Mouse (Mus musculus): Measurements from ENCODE around the gene Sema3b. TPM values are rescaled to one million over a fixed set of nuclear protein-coding genes. Genes with fewer than 3 reads are reported as not detected.
"Not testable (repeated sequence)": the region's sequence is repeated elsewhere in the genome, so short reads cannot be mapped to it uniquely, and the experiment has no call there.

Gene Sema3b
- polyA plus RNA-seq, 1 experiment from 2014 or later, result 14.9 TPM

DNA sequence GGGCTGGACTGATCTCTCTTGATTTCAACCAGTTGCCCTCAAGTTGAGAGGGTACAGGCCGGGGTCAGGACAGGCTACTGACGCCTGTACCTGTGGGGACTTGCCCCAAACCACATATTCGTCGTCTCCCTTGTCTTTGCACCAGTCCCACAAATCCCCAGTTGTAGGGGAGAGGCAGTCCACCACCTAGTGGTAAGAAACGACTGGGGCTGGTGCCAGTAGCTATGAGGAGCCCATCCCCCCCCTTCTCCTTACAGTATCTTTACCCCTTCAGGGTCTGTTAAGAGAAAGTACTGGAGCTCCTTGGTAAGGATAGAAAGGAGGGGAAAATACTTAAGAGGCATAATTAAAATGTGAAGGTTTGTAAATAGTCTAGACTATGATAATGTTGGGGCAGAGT, 43.5 kb downstream of the Sema3b start:
- H3K4me2 ChIP-seq (ENCODE audit: low read depth, low read length), result peak overlapping the region; percentile 90; the same call in 1 of the 2 replicates
- H3K4me3 ChIP-seq (replicated peaks; ENCODE audit: low read length); H3K9me3 ChIP-seq (replicated peaks; ENCODE audit: control insufficient read depth, low read length); H3K27me3 ChIP-seq (ENCODE audit: control insufficient read depth, insufficient read depth, low read length); ATAC-seq (ENCODE audit: insufficient read depth, low FRiP score): not testable (repeated sequence)
- H3K4me1 ChIP-seq (ENCODE audit: control insufficient read depth, insufficient read depth, low read length), result peaks cover 41% of the 10 kb centered on the region
- peak overlapping the region; percentile 89; the same call in 1 of the 2 replicates for H3K27ac ChIP-seq (ENCODE audit: low read length)
- 47% methylated on average over 5 of the region's 5 CpGs for WGBS
- 0 out of 2 replicates have a peak overlapping the region, but pooled peaks have one; percentile 4 for H3K9ac ChIP-seq (ENCODE audit: low read length)
- H3K36me3 ChIP-seq (ENCODE audit: control insufficient read depth, insufficient read depth, low read length), result peaks cover 19% of the 10 kb centered on the region

GRCm38 (mm10) chr9:107563029-107563581, 45.9 kb downstream of the Sema3b start, which contains the start of gene Tusc2:
Gene Tusc2 (plus strand): TSS chr9:107563255.
- Histone ChIP-seq H3K4me1 (ENCODE audit: control insufficient read depth, insufficient read depth, low read length) (peaks cover 28% of the 10 kb centered on the region), H3K4me2 (ENCODE audit: low read depth, low read length) (peak within 1 kb of the TSS; percentile 85), H3K27me3 (ENCODE audit: control insufficient read depth, insufficient read depth, low read length) (no peaks in the 10 kb centered on the region), H3K36me3 (ENCODE audit: control insufficient read depth, insufficient read depth, low read length) (peaks cover 39% of the 10 kb centered on the region), H3K9me3 (replicated peaks; ENCODE audit: control insufficient read depth, low read length) (no peaks in the 10 kb centered on the region), H3K9ac (ENCODE audit: low read length) (peak within 1 kb of the TSS; percentile 89), H3K4me3 (replicated peaks; ENCODE audit: low read length) (peak within 1 kb of the TSS; percentile 95), H3K27ac (ENCODE audit: low read length) (peak within 1 kb of the TSS; percentile 58)
- WGBS, result 0% methylated on average over 46 of the region's 46 CpGs
- ATAC-seq (ENCODE audit: insufficient read depth, low FRiP score), result peak; percentile 94

DNA sequence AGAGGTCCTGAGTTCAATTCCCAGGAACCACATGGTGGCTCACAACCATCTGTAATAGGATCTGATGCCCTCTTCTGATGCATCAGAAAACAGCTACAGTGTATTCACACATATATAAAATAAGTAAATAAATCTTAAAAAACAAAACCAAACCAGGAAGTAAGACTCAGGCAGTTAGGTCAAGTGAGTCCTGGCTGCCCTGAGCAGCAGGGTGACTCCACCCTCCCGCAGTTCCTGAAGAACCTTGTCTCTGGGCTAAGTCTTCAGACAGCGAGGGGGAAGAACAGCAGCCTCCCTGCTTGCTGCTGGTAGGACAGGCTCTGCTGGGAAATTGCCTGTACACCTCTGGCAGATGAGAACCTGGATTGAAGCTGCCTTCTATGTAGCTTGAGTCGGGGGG, 52.7 kb downstream of the Sema3b start:
- H3K9ac ChIP-seq (ENCODE audit: low read length), result peak overlapping the region; percentile 93
- WGBS, result 56% methylated on average over 3 of the region's 3 CpGs
- H3K36me3 ChIP-seq (ENCODE audit: control insufficient read depth, insufficient read depth, low read length), result peaks cover 35% of the 10 kb centered on the region
- peak overlapping the region; percentile 73 for H3K4me3 ChIP-seq (replicated peaks; ENCODE audit: low read length)
- peak overlapping the region; percentile 95 for H3K27ac ChIP-seq (ENCODE audit: low read length)
- ATAC-seq (ENCODE audit: insufficient read depth, low FRiP score), result no peak
- no peaks in the 10 kb centered on the region for H3K27me3 ChIP-seq (ENCODE audit: control insufficient read depth, insufficient read depth, low read length)
- peak overlapping the region; percentile 96 for H3K4me2 ChIP-seq (ENCODE audit: low read depth, low read length)
- H3K9me3 ChIP-seq (replicated peaks; ENCODE audit: control insufficient read depth, low read length), result no peaks in the 10 kb centered on the region
- peaks cover 38% of the 10 kb centered on the region for H3K4me1 ChIP-seq (ENCODE audit: control insufficient read depth, insufficient read depth, low read length)

DNA sequence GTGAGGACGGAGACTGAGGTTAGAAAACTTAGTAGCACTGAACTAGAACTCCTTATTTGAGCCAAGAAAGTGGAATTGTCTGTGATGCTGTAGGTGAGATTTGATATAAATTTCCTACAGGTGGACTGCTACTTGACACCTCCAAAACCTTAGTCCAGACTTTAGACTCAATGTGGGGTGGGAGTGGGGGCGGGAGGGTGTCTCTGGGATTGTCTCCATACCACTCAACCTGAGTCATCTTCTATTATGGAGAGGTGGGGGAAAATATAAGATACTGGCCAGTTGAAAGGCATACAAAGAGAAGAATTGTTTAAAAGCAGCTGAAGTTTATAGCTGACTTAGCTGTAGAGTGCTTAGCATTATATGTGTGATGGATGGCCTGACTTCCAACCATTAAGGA, 53.3 kb downstream of the Sema3b start:
- H3K27me3 ChIP-seq (ENCODE audit: control insufficient read depth, insufficient read depth, low read length), result no peaks in the 10 kb centered on the region
- peaks cover 28% of the 10 kb centered on the region for H3K36me3 ChIP-seq (ENCODE audit: control insufficient read depth, insufficient read depth, low read length)
- WGBS, result 46% methylated on average over 2 of the region's 2 CpGs
- no peaks in the 10 kb centered on the region for H3K9me3 ChIP-seq (replicated peaks; ENCODE audit: control insufficient read depth, low read length)
- no peak for ATAC-seq (ENCODE audit: insufficient read depth, low FRiP score)
- peak overlapping the region; percentile 93 for H3K9ac ChIP-seq (ENCODE audit: low read length)
- H3K4me1 ChIP-seq (ENCODE audit: control insufficient read depth, insufficient read depth, low read length), result peaks cover 44% of the 10 kb centered on the region
- H3K4me2 ChIP-seq (ENCODE audit: low read depth, low read length), result peak overlapping the region; percentile 96
- peak overlapping the region; percentile 95 for H3K27ac ChIP-seq (ENCODE audit: low read length)
- H3K4me3 ChIP-seq (replicated peaks; ENCODE audit: low read length), result peak overlapping the region; percentile 73

DNA sequence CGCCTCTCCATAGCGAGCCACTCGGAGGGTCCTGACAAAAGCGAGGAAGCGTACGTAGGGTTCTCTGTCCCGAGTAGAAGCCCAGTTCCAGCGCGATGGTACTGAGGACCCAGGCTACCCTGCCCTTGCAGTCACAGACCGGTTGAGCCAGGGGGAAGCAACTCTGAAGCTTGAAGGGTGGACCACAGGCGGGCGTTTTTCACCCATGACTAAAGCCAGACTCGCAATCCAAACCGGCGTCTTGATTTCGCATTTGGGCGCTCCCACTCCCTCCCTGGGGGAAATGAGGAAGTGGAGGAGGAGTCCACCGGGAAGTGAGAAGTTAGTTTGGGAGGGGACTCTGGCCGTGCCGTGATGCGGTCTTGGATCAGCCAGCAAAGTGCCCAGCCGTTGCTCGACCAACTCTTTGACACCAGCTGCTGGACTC, 54.0 kb downstream of the Sema3b start:
- H3K4me2 ChIP-seq (ENCODE audit: low read depth, low read length), result peak overlapping the region; percentile 96
- ATAC-seq (ENCODE audit: insufficient read depth, low FRiP score), result peak; percentile 9; the same call in 1 of the 2 replicates
- H3K9ac ChIP-seq (ENCODE audit: low read length), result peak overlapping the region; percentile 93
- H3K4me3 ChIP-seq (replicated peaks; ENCODE audit: low read length), result peak overlapping the region; percentile 73
- no peaks in the 10 kb centered on the region for H3K9me3 ChIP-seq (replicated peaks; ENCODE audit: control insufficient read depth, low read length)
- no peaks in the 10 kb centered on the region for H3K27me3 ChIP-seq (ENCODE audit: control insufficient read depth, insufficient read depth, low read length)
- peak overlapping the region; percentile 95 for H3K27ac ChIP-seq (ENCODE audit: low read length)
- peaks cover 45% of the 10 kb centered on the region for H3K4me1 ChIP-seq (ENCODE audit: control insufficient read depth, insufficient read depth, low read length)
- peaks cover 25% of the 10 kb centered on the region for H3K36me3 ChIP-seq (ENCODE audit: control insufficient read depth, insufficient read depth, low read length)
- under 1% methylated on average over 23 of the region's 23 CpGs for WGBS

DNA sequence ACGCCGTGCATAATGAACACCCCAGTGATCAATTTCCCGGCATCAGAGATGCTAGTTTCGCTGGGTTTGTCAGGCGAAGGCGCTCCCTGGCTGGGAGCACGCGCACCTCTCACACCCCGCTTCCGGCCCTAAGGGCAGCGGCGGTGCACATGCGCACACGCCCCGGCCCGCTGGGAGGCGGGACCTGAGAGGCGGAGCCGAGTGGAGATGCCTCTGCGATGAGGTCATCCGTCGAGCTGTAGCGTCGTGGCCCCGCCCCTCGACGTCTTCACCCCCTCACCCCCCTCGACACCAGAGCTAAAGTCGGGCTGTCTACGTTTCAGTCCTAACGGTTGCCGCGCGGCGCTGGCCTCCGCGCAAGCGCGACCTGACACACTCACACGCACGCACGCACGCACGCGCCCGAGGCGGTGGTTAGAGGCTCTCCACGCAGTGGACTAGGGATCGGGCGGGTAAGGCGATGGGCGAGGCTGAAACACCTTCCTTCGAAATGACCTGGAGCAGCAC, 54.7 kb downstream of the Sema3b start:
- peaks cover 45% of the 10 kb centered on the region for H3K4me1 ChIP-seq (ENCODE audit: control insufficient read depth, insufficient read depth, low read length)
- peak; percentile 91 for ATAC-seq (ENCODE audit: insufficient read depth, low FRiP score)
- under 1% methylated on average over 53 of the region's 53 CpGs for WGBS

GRCm38 (mm10) chr9:107553541-107554318, 55.3 kb downstream of the Sema3b start:
- Histone ChIP-seq H3K27ac (ENCODE audit: low read length) (peak overlapping the region; percentile 83), H3K9ac (ENCODE audit: low read length) (peak overlapping the region; percentile 77), H3K36me3 (ENCODE audit: control insufficient read depth, insufficient read depth, low read length) (peaks cover 12% of the 10 kb centered on the region), H3K4me1 (ENCODE audit: control insufficient read depth, insufficient read depth, low read length) (peaks cover 45% of the 10 kb centered on the region), H3K27me3 (ENCODE audit: control insufficient read depth, insufficient read depth, low read length) (no peaks in the 10 kb centered on the region), H3K4me2 (ENCODE audit: low read depth, low read length) (peak overlapping the region; percentile 96), H3K9me3 (replicated peaks; ENCODE audit: control insufficient read depth, low read length) (no peaks in the 10 kb centered on the region), H3K4me3 (replicated peaks; ENCODE audit: low read length) (peak overlapping the region; percentile 73)
- ATAC-seq (ENCODE audit: insufficient read depth, low FRiP score), result peak; percentile 27; the same call in 1 of the 2 replicates
- WGBS, result 5% methylated on average over 37 of the region's 37 CpGs

More for the DNA sequence above, 54.7 kb downstream of the Sema3b start:
- Histone ChIP-seq H3K4me3 (replicated peaks; ENCODE audit: low read length) (peak overlapping the region; percentile 73), H3K27me3 (ENCODE audit: control insufficient read depth, insufficient read depth, low read length) (no peaks in the 10 kb centered on the region), H3K9ac (ENCODE audit: low read length) (peak overlapping the region; percentile 93), H3K36me3 (ENCODE audit: control insufficient read depth, insufficient read depth, low read length) (peaks cover 18% of the 10 kb centered on the region), H3K27ac (ENCODE audit: low read length) (peak overlapping the region; percentile 95), H3K4me2 (ENCODE audit: low read depth, low read length) (peak overlapping the region; percentile 96), H3K9me3 (replicated peaks; ENCODE audit: control insufficient read depth, low read length) (no peaks in the 10 kb centered on the region)

DNA sequence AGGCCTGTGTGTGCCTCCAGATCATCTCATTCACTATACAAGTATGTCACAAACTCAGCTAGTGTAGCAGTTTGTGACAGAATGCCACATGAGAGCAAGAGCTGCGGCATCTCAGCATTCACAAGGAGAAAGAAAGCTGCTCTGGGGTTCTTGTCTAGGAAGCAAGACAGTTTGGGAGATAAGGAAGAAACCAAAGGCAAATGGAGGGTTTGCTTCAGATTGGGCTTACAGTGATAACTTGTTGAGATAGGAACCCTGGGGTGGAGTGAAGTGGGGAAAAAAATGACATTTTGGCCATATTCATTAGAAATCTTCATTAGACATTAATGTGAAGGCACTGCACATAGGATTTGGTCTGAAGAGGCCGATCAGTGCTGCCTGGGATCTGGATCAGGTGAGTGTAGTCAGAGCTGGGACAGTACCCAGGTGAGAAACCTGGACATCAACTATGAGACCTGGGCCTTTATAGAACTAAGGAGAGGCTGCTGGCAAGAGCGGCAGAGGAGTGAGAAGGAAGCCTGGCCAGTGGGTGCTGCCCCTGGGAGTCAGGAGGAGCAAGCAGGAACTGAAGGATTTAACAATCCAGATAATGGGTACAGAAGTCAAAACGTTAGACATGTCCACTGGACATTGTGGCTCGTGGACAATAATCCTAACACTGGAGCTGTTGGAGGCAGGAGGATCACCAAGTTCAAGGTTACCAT, 56.2 kb downstream of the Sema3b start:
- Histone ChIP-seq H3K9ac (ENCODE audit: low read length) (no peak overlapping the region), H3K4me2 (ENCODE audit: low read depth, low read length) (peak overlapping the region; percentile 96), H3K4me3 (replicated peaks; ENCODE audit: low read length) (peak overlapping the region; percentile 73; the same call in 1 of the 2 replicates), H3K27ac (ENCODE audit: low read length) (no peak overlapping the region), H3K36me3 (ENCODE audit: control insufficient read depth, insufficient read depth, low read length) (0 out of 2 replicates have a peak, but pooled peaks cover 4% of the 10 kb centered on the region), H3K27me3 (ENCODE audit: control insufficient read depth, insufficient read depth, low read length) (no peaks in the 10 kb centered on the region), H3K4me1 (ENCODE audit: control insufficient read depth, insufficient read depth, low read length) (peaks cover 45% of the 10 kb centered on the region), H3K9me3 (replicated peaks; ENCODE audit: control insufficient read depth, low read length) (no peaks in the 10 kb centered on the region)
- WGBS, result 77% methylated on average over 5 of the region's 5 CpGs
- no peak for ATAC-seq (ENCODE audit: insufficient read depth, low FRiP score)
